Mouse (Mus musculus) midbrain, postnatal 0 days (tissue): ENCODE measurements around the gene Nid2. TPM values are rescaled to one million over a fixed set of nuclear protein-coding genes. Genes with fewer than 3 reads are reported as not detected.
A peak's percentile ranks its signal among the peaks of the same experiment; 100 is the strongest.

ENCODE experiments used
- ATAC-seq: fragments of 200-750 bp; cut with Nextera tagmentation; 2 replicates; pipeline ENCODE4 v1.8.0; 2017; ENCODE audit warnings: moderate number of reproducible peaks, mild to moderate bottlenecking, moderate TSS enrichment, moderate library complexity; ENCODE audit not compliant: low FRiP score
- DNase-seq: peaks from one replicate; pipeline ENCODE4 v3.0.0-alpha.2; 2015; ENCODE audit warnings: low spot score
- H3K27ac ChIP-seq: fragments of 300-500 bp; sonication (generic); 2 replicates; pipeline ENCODE4 v1.5.1; 2014; ENCODE audit warnings: low read depth, mild to moderate bottlenecking, low read length, mixed read lengths
- H3K27me3 ChIP-seq: fragments of 300-500 bp; sonication (generic); 2 replicates; pipeline ENCODE4 v1.6.1; 2014; ENCODE audit warnings: low read length, control low read depth, mixed read lengths; ENCODE audit not compliant: insufficient read depth
- H3K36me3 ChIP-seq: fragments of 300-500 bp; sonication (generic); 2 replicates; pipeline ENCODE4 v1.6.1; 2014; ENCODE audit warnings: low read length, control low read depth, mixed read lengths; ENCODE audit not compliant: insufficient read depth
- H3K4me1 ChIP-seq: fragments of 300-500 bp; sonication (generic); 2 replicates; pipeline ENCODE4 v1.6.1; 2014; ENCODE audit warnings: mild to moderate bottlenecking, control low read depth, antibody characterized with exemption, low read length, mixed read lengths; ENCODE audit not compliant: insufficient read depth
- H3K4me2 ChIP-seq: fragments of 300-500 bp; sonication (generic); 2 replicates; pipeline ENCODE4 v1.6.1; 2014; ENCODE audit warnings: low read depth, mild to moderate bottlenecking, low read length, mixed read lengths; ENCODE audit not compliant: poor library complexity, severe bottlenecking
- H3K4me3 ChIP-seq: fragments of 300-500 bp; sonication (generic); 2 replicates; pipeline ENCODE4 v1.5.1; 2014; ENCODE audit warnings: low read depth, mild to moderate bottlenecking, low read length, moderate library complexity
- H3K9ac ChIP-seq: fragments of 300-500 bp; sonication (generic); replicated peaks from 2 replicates; pipeline ENCODE4 v1.6.1; 2014; ENCODE audit warnings: mild to moderate bottlenecking, low read length, moderate library complexity, mixed read lengths; ENCODE audit not compliant: poor library complexity, severe bottlenecking
- H3K9me3 ChIP-seq: fragments of 300-500 bp; sonication (generic); 2 replicates; pipeline ENCODE4 v1.6.1; 2016; ENCODE audit warnings: low read length, control low read depth
- CTCF ChIP-seq: IDR thresholded peaks from 2 replicates; pipeline ENCODE4 v1.5.1; 2016; ENCODE audit warnings: antibody characterized with exemption, mild to moderate bottlenecking
- WGBS: fragments of 180-500 bp; shearing (Covaris S2); extraction: QIAGEN DNeasy Blood & Tissue Kit; methylation state at CpG from one replicate; pipeline ENCODE4 v1.1.7; 2014; 5-methylcytosine and 5-hydroxymethylcytosine counted together
- polyA plus RNA-seq: library from polyadenylated mRNA; unstranded; fragments of >200 nt; fragmentation: Nextera tagmentation; extraction: Ambion mirVana; gene quantifications from 2 replicates; pipeline ENCODE4 v1.2.1, GENCODE M21; 2015
- total RNA-seq: library from RNA; depleted of rRNA; stranded (reverse); fragments of >200 nt; gene quantifications from 2 replicates; pipeline ENCODE4 v1.2.3, GENCODE M21; 2014

The Nid2 gene
- total and polyA plus RNA-seq, 2 experiments from 2014 or later = 18.6 to 35.2 TPM

- no peak overlapping the region for H3K4me2 ChIP-seq
- 62% methylated on average over 8 of the region's 8 CpGs for WGBS
- no peaks in the 10 kb centered on the region for H3K36me3 ChIP-seq
- TF ChIP-seq CTCF = no peak
- ATAC-seq = no peak
- H3K27ac ChIP-seq = no peak overlapping the region
- H3K4me1 ChIP-seq = 0 out of 2 replicates have a peak, but pooled peaks cover 3% of the 10 kb centered on the region
- no peak overlapping the region for H3K9ac ChIP-seq
- no peaks in the 10 kb centered on the region for H3K9me3 ChIP-seq
- peak; percentile 44 for DNase-seq
- H3K27me3 ChIP-seq = no peaks in the 10 kb centered on the region; the same call in 1 of the 2 replicates
- H3K4me3 ChIP-seq = no peak overlapping the region
Measured at GRCm38 (mm10) chr14:19763527-19763926, 12.5 kb downstream of the Nid2 start.

DNA sequence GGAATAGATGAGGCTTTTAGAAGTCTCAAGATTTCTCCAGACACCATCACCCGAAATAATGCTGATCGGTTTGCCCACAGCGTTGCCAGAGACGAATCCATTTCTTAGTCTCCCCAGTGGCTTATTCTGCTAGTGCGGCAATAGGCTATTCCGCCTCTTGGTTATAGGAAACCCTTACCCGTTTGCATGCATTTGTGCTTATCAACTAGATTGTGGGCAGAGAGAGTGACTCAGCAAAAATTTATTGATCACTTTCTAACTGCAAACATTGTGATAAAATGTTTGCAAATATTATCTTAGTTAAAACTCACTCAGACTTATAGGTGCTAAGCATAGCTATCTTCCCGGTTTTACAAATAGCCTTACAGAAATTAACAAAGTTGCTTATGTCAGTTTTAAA lies 13.3 kb downstream of the Nid2 start:
- Histone ChIP-seq H3K4me3 (no peak overlapping the region), H3K27me3 (no peaks in the 10 kb centered on the region; the same call in 1 of the 2 replicates), H3K4me1 (0 out of 2 replicates have a peak, but pooled peaks cover 3% of the 10 kb centered on the region), H3K36me3 (no peaks in the 10 kb centered on the region), H3K27ac (no peak overlapping the region), H3K9ac (no peak overlapping the region), H3K9me3 (no peaks in the 10 kb centered on the region), H3K4me2 (no peak overlapping the region)
- no peak for TF ChIP-seq CTCF
- 72% methylated on average over 8 of the region's 8 CpGs for WGBS
- no peak for ATAC-seq
- DNase-seq = no peak

- ATAC-seq = 0 out of 2 replicates have a peak, but pooled peaks have one; percentile 52
- WGBS = 61% methylated on average over 9 of the region's 9 CpGs
- Histone ChIP-seq H3K36me3 (no peaks in the 10 kb centered on the region), H3K4me1 (0 out of 2 replicates have a peak, but pooled peaks cover 3% of the 10 kb centered on the region), H3K27ac (no peak overlapping the region), H3K4me3 (no peak overlapping the region), H3K9ac (no peak overlapping the region), H3K27me3 (no peaks in the 10 kb centered on the region; the same call in 1 of the 2 replicates), H3K4me2 (no peak overlapping the region), H3K9me3 (no peaks in the 10 kb centered on the region)
- no peak for TF ChIP-seq CTCF
- no peak for DNase-seq
Measured at GRCm38 (mm10) chr14:19765539-19766379, 14.7 kb downstream of the Nid2 start.

- ATAC-seq (no peak), DNase-seq (no peak)
- no peak overlapping the region for H3K4me3 ChIP-seq
- no peak overlapping the region for H3K4me2 ChIP-seq
- TF ChIP-seq CTCF = no peak
- 45% methylated on average over 1 of the region's 1 CpGs for WGBS
- H3K9me3 ChIP-seq = no peaks in the 10 kb centered on the region
- no peaks in the 10 kb centered on the region for H3K36me3 ChIP-seq
- H3K9ac ChIP-seq = no peak overlapping the region
- H3K4me1 ChIP-seq = 0 out of 2 replicates have a peak, but pooled peaks cover 3% of the 10 kb centered on the region
- H3K27me3 ChIP-seq = no peaks in the 10 kb centered on the region; the same call in 1 of the 2 replicates
- H3K27ac ChIP-seq = no peak overlapping the region
Measured at GRCm38 (mm10) chr14:19766380-19766649, 15.2 kb downstream of the Nid2 start.

DNA sequence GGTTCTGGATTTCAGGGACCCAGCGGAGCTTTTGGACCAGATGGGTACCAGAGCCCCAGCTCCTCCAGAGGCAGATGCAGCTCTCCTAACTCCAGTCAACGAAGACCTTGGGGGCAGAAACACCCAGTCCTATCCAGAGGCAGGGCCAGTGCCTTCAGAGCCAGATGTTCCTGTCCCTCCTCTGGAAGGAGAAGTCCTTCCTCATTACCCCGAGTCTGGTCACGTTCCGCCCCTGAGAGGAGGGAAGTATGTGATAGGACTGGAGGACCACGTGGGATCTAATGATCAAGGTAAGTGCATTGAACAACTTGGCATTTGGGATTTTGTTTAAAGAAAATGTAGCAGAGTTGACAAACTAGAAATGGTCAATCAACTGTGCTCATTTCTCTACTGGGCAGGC lies 17.6 kb downstream of the Nid2 start:
- ATAC-seq (no peak), DNase-seq (no peak)
- Histone ChIP-seq H3K36me3 (no peaks in the 10 kb centered on the region), H3K4me3 (no peak overlapping the region), H3K27me3 (no peaks in the 10 kb centered on the region), H3K9me3 (no peaks in the 10 kb centered on the region), H3K4me2 (no peak overlapping the region), H3K4me1 (0 out of 2 replicates have a peak, but pooled peaks cover 3% of the 10 kb centered on the region), H3K9ac (no peak overlapping the region), H3K27ac (no peak overlapping the region)
- no peak for TF ChIP-seq CTCF
- 92% methylated on average over 6 of the region's 6 CpGs for WGBS

GRCm38 (mm10) chr14:19769441-19770200 lies 18.6 kb downstream of the Nid2 start:
- DNase-seq (no peak), ATAC-seq (no peak)
- Histone ChIP-seq H3K4me3 (no peak overlapping the region), H3K9me3 (no peaks in the 10 kb centered on the region), H3K27me3 (no peaks in the 10 kb centered on the region), H3K27ac (no peak overlapping the region), H3K4me1 (0 out of 2 replicates have a peak, but pooled peaks cover 3% of the 10 kb centered on the region), H3K36me3 (no peaks in the 10 kb centered on the region), H3K9ac (no peak overlapping the region), H3K4me2 (no peak overlapping the region)
- no peak for TF ChIP-seq CTCF
- 46% methylated on average over 6 of the region's 6 CpGs for WGBS
